Mouse (Mus musculus) liver, adult 2 months (tissue): ENCODE data around the gene Iqcf3. TPM values are rescaled to one million over a fixed set of nuclear protein-coding genes. Genes with fewer than 3 reads are reported as not detected.
A peak's percentile ranks its signal among the peaks of the same experiment; 100 is the strongest.

Experiments used
- DNase-seq: peaks from one replicate; pipeline ENCODE4 v3.0.0-alpha.2; 2011; ENCODE audit warnings: low read depth, low spot score; ENCODE audit errors: extremely low read depth
- H3K27ac ChIP-seq: fragments of 200-500 bp; replicated peaks from 2 replicates; pipeline ENCODE4 v1.5.1; 2012; ENCODE audit warnings: low read depth, mild to moderate bottlenecking, control low read depth, inconsistent platforms, low read length; ENCODE audit not compliant: insufficient read depth
- H3K27me3 ChIP-seq: fragments of 200-500 bp; 2 replicates; pipeline ENCODE4 v1.6.1; 2012; ENCODE audit warnings: mild to moderate bottlenecking, moderate library complexity, low read length, inconsistent platforms; ENCODE audit not compliant: control insufficient read depth, insufficient read depth
- H3K36me3 ChIP-seq: fragments of 200-500 bp; 2 replicates; pipeline ENCODE4 v1.6.1; 2012; ENCODE audit warnings: low read length, inconsistent platforms; ENCODE audit not compliant: control insufficient read depth, insufficient read depth
- H3K4me1 ChIP-seq: fragments of 200-500 bp; 2 replicates; pipeline ENCODE4 v1.6.1; 2011; ENCODE audit warnings: low read length; ENCODE audit not compliant: control insufficient read depth, insufficient read depth
- H3K4me3 ChIP-seq: fragments of 200-500 bp; 2 replicates; pipeline ENCODE4 v1.5.1; 2011; ENCODE audit warnings: low read depth, mild to moderate bottlenecking, control low read depth, low read length, moderate library complexity; ENCODE audit not compliant: insufficient read depth
- H3K79me2 ChIP-seq: fragments of 200-500 bp; 2 replicates; pipeline ENCODE4 v1.6.1; 2012; ENCODE audit warnings: inconsistent platforms, mild to moderate bottlenecking, low read length, moderate library complexity; ENCODE audit not compliant: control insufficient read depth, insufficient read depth
- H3K9ac ChIP-seq: fragments of 200-500 bp; 2 replicates; pipeline ENCODE4 v1.6.1; 2012; ENCODE audit warnings: low read depth, mild to moderate bottlenecking, control low read depth, inconsistent platforms, low read length
- CTCF ChIP-seq: fragments of 200-500 bp; IDR thresholded peaks from 2 replicates; pipeline ENCODE4 v1.5.1; 2011; ENCODE audit warnings: low read depth, low read length, control low read depth
- POLR2A ChIP-seq: fragments of 200-500 bp; IDR thresholded peaks from 2 replicates; pipeline ENCODE4 v1.6.1; 2011; ENCODE audit warnings: low read length, control low read depth; ENCODE audit not compliant: insufficient read depth; ENCODE audit errors: extremely low read depth
- WGBS: fragments of 180-500 bp; shearing (Covaris S2); methylation state at CpG from one replicate; pipeline ENCODE4 v1.1.7; 2018; 5-methylcytosine and 5-hydroxymethylcytosine counted together
- polyA plus RNA-seq: library from polyadenylated mRNA; depleted of rRNA; stranded (reverse); fragments of >200 nt; gene quantifications from 2 replicates; pipeline ENCODE4 v1.2.3, GENCODE M21; 2012
- total RNA-seq: library from RNA; depleted of rRNA; stranded (reverse); fragments of >200 nt; gene quantifications from 2 replicates; pipeline ENCODE4 v1.2.3, GENCODE M21; 2014

The Iqcf3 gene
- total and polyA plus RNA-seq, 2 experiments, result not detected

- 89% methylated on average over 7 of the region's 7 CpGs for WGBS
- Histone ChIP-seq H3K4me1 (no peaks in the 10 kb centered on the region), H3K9ac (no peak within 1 kb of the TSS)
Observed at GRCm38 (mm10) chr9:106570896-106571295, 9.5 kb upstream of the Iqcf3 start, which contains the start of gene Iqcf4. TSS of gene Iqcf4 (minus strand) at chr9:106570996.

DNA sequence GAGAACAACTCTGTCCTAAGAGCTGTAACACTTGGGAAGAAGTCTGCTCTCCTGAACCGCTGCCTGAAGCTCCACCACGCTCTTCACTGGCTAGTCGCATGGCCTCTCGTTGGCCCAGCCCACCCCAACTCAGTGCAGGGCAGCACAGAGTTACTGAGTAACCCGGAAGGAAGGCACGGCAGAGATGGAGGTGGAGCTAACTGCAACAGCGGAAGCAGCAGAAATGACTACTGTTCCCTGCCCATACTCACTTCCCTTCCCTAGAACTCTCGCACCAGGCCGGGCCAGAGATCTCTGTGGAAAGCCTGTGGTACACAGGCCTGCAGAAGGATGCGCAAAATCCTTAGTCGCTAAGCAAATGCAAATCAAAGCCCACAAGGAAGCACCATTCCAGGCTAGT, 5.0 kb upstream of the Iqcf3 start:
- TF ChIP-seq CTCF (no peak), POLR2A (no peak)
- Histone ChIP-seq H3K27me3 (no peaks in the 10 kb centered on the region), H3K9ac (no peak overlapping the region), H3K4me3 (no peak overlapping the region), H3K36me3 (no peaks in the 10 kb centered on the region), H3K79me2 (no peaks in the 10 kb centered on the region), H3K27ac (no peak overlapping the region), H3K4me1 (no peaks in the 10 kb centered on the region)
- DNase-seq, result peak; percentile 6
- 32% methylated on average over 11 of the region's 11 CpGs for WGBS

More at GRCm38 (mm10) chr9:106570896-106571295, 9.5 kb upstream of the Iqcf3 start, which contains the start of gene Iqcf4:
- no peak within 1 kb of the TSS for H3K27ac ChIP-seq
- TF ChIP-seq POLR2A, result no peak
- TF ChIP-seq CTCF, result no peak
- H3K36me3 ChIP-seq, result no peaks in the 10 kb centered on the region
- DNase-seq, result no peak
- no peak within 1 kb of the TSS for H3K4me3 ChIP-seq
- H3K27me3 ChIP-seq, result no peaks in the 10 kb centered on the region
- no peaks in the 10 kb centered on the region for H3K79me2 ChIP-seq

DNA sequence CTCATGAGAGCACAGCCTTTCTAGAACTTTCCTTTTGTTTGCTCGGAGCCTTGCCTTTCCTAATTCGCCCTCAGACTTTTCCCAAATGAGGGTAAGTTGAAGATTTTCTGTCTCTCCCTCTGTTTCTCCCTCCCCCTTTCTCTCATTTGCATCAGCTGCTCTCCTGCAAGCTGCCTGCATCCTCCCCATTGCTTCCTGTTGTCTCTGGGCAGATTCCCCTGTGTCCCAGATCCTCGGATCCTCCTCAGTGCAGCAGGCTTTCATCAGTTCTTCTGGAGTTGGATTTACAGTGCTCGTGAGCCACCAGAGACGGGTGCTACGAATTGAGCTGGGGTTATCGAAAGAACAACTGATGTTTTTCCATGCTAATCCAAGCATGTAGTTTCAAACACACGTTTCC, 2.6 kb upstream of the Iqcf3 start:
- Histone ChIP-seq H3K36me3 (no peaks in the 10 kb centered on the region), H3K79me2 (no peaks in the 10 kb centered on the region), H3K4me1 (no peaks in the 10 kb centered on the region), H3K27me3 (no peaks in the 10 kb centered on the region), H3K9ac (no peak overlapping the region), H3K4me3 (no peak overlapping the region), H3K27ac (no peak overlapping the region)
- no peak for TF ChIP-seq POLR2A
- TF ChIP-seq CTCF, result no peak
- no peak for DNase-seq
- 81% methylated on average over 8 of the region's 8 CpGs for WGBS

- Histone ChIP-seq H3K9ac (no peak overlapping the region), H3K27ac (no peak overlapping the region), H3K4me1 (no peaks in the 10 kb centered on the region), H3K36me3 (no peaks in the 10 kb centered on the region), H3K79me2 (no peaks in the 10 kb centered on the region), H3K4me3 (no peak overlapping the region), H3K27me3 (no peaks in the 10 kb centered on the region)
- 93% methylated on average over 11 of the region's 11 CpGs for WGBS
- DNase-seq, result no peak
- TF ChIP-seq CTCF (no peak), POLR2A (no peak)
Observed at GRCm38 (mm10) chr9:106562291-106562690, 860 bp upstream of the Iqcf3 start.

DNA sequence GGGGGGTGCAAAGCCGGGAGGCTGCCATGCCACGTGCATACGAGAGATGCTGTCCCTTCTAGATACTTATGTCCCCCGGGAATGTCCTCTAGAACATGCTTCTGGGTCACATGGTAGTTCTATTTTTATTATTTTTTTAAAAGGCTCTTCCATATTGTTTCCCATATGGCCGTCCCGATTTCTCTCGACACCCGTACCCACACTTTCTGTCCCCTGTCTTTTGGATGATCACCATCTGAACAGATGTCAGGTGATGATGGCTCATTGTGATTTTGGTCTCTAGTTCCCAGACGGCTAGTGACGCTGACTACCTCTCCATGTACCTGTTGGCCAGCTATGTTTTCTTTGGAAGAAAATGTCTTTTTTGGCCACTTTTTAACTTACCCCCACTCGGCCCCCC, 26.5 kb downstream of the Iqcf3 start:
- 90% methylated on average over 11 of the region's 11 CpGs for WGBS
- Histone ChIP-seq H3K4me1 (no peaks in the 10 kb centered on the region), H3K27ac (no peak overlapping the region), H3K4me3 (no peak overlapping the region), H3K36me3 (no peaks in the 10 kb centered on the region), H3K27me3 (no peaks in the 10 kb centered on the region), H3K9ac (no peak overlapping the region), H3K79me2 (no peaks in the 10 kb centered on the region)
- DNase-seq, result no peak
- TF ChIP-seq CTCF, result no peak
- no peak for TF ChIP-seq POLR2A

DNA sequence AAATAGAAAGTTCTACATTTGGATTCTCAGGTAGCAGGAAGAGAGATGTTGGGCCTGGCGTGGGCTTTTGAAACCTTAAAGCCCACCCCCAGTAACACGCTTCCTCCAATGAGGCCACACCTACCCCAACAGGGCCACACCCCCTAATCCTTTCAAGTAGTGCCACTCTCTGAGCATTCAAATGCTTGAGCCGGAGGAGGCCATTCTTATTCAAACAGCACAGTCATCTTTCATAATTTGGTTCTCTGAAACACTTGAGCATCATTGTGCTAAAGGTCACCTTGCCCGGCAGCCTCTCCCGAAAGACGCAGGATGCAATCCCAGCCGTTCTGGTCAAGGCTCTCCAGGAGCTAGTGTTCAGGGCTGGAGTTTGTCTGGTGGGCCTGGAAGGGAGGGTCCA, 27.1 kb downstream of the Iqcf3 start:
- no peaks in the 10 kb centered on the region for H3K79me2 ChIP-seq
- no peak for DNase-seq
- H3K9ac ChIP-seq, result no peak overlapping the region
- H3K4me3 ChIP-seq, result no peak overlapping the region
- WGBS, result 94% methylated on average over 7 of the region's 7 CpGs
- TF ChIP-seq CTCF (no peak), POLR2A (no peak)
- no peaks in the 10 kb centered on the region for H3K27me3 ChIP-seq
- no peaks in the 10 kb centered on the region for H3K36me3 ChIP-seq
- no peak overlapping the region for H3K27ac ChIP-seq
- H3K4me1 ChIP-seq, result no peaks in the 10 kb centered on the region
